Mouse (Mus musculus) testis, adult 10 weeks (tissue): ENCODE data around the gene Megf9. TPM values are rescaled to one million over a fixed set of nuclear protein-coding genes. Genes with fewer than 3 reads are reported as not detected.

ENCODE experiments used
- polyA plus RNA-seq: library from polyadenylated mRNA; stranded (reverse); fragments of 350-450 nt; fragmentation: Illumina TruSeq; extraction: RNeasy Lipid Tissue Mini Kit (QIAGEN cat#74804); gene quantifications from one replicate; pipeline ENCODE4 v1.2.3, GENCODE M21; 2014; ENCODE audit warnings: low read depth, low replicate concordance

Megf9 gene
- polyA plus RNA-seq, result 14.2 TPM

GRCm38 (mm10) chr4:70534891-70535269 is at the start of gene Megf9:
Gene Megf9 (minus strand): TSS chr4:70534995.

GRCm38 (mm10) chr4:70409994-70410721 is 124.6 kb downstream of the Megf9 start, which contains the start of gene Cdk5rap2:
Gene Cdk5rap2 (minus strand): TSS chr4:70410443.

Other genes with a start within 250 kb of the Megf9 start
- 75.7 TPM for gene Cdk5rap2, start 124.6 kb downstream of the Megf9 start, polyA plus RNA-seq